Mouse (Mus musculus): Measurements from ENCODE around the gene Tmtc2.

Gene Tmtc2

GRCm38 (mm10) chr10:105416601-105417000 lies 157.7 kb downstream of the Tmtc2 start:
- DNase-seq (ENCODE audit: low spot score in 2 of 2): no peak

- DNase-seq (ENCODE audit: low spot score in 2 of 2): no peak
These were observed 168.3 kb downstream of the Tmtc2 start for GRCm38 (mm10) chr10:105405856-105406527.

GRCm38 (mm10) chr10:105403931-105404330 lies 170.3 kb downstream of the Tmtc2 start:
- no peak for DNase-seq (ENCODE audit: low spot score in 2 of 2)

DNA sequence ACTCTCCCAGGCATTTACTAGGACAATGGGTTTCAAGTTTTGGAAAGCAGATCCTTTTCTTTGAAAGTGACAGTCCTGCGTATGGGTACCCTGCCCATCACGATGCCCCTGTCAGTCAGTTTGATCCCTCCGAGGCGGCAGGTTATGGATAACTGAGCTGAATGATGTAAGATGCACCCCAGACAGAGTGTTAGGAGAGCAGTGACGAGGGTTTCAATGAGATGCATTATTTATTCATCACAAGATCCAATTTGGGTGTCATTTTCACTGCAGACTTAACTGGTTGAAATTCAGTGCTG lies 171.8 kb downstream of the Tmtc2 start:
- no peak for DNase-seq (ENCODE audit: low spot score in 2 of 2)

DNA sequence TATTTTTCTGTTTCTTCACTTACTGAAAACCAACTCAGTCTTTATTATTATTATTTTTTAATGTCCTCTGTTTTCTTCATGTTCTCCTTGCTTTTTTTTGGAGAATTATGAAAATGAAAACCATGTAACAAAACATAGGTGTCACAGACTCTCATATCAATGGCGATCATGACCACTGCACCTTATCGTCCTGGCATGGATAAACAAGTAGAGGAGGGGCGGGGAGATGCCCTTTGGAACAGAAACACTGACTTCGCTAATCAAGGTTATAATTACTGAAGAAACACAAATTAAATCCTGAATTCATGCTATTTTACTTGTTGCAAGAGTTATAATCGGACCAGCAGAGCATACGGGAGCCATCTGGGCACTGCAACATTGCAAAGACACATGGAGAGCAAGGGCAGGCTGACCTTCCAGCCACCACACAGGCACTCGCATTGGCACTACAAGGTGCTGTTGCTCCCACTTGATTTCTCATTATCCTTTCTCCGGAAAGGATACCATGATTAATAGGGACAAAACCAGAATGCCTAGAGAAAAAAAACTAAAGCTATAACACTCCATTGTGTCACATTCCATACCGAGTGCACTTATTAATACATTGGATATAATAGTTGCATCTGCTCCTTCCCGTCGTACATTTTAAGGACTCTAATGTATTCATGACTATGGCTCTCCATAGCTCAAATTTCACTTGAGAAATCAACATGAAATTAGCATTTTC lies 172.3 kb downstream of the Tmtc2 start:
- no peak for DNase-seq (ENCODE audit: low spot score in 2 of 2)

DNA sequence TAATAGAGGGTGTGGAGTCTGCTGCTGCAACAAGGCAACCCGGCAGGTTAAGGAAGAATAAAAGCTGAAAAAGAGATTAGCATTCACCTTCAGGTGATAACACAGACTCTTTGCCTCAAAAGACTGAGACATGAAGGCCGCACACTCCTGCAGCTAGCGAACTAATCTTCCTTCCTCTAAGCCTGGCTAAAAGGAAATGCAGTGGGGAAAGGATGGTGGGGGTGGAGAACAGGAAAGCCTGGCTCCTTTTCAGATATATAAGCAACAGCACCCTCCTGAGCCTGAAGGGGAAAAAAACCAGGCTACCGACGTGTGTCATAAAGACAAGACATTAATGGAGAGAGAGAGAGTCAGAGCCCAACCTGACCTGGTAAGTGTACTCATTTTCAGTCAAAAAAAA lies 174.9 kb downstream of the Tmtc2 start:
- no peak for DNase-seq (ENCODE audit: low spot score in 2 of 2)

DNA sequence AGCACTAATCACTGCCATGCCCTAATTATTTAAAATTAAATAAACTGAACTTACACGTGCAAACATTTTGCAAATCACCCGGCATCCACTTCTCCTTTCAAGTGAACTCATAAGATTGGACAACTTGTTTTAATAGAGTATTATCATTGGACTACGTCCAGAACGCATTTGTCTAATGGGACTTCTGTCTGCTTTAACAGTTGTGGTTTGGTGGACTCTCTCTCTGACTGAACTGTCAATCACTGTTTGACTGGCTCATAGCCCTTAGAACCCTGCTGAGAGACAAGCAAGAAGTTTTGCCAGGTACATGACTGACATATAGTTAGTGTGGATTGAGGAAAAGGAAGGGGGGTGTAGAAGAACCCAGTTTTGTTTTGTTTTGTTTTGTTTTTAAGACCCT lies 190.2 kb downstream of the Tmtc2 start:
- DNase-seq (ENCODE audit: low spot score in 2 of 2): no peak

DNA sequence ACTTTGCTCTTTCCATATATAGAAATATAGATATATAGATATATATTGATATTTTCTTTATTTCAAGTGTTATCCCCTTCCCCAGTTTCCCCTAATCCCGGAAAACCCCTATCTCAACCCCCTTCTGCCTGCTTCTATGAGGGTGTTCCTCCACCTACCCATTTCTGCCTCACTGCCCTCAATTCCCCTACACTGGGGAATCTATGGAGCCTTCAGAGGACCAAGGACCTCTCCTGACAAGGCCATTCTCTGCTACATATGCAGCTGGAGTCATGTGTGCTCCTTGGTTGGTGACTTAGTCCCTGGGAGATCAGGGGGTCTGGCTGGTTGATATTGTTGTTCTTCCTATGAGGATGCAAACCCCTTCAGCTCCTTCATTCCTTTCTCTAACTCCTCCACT lies 192.5 kb downstream of the Tmtc2 start:
- no peak for DNase-seq (ENCODE audit: low spot score in 2 of 2)

DNA sequence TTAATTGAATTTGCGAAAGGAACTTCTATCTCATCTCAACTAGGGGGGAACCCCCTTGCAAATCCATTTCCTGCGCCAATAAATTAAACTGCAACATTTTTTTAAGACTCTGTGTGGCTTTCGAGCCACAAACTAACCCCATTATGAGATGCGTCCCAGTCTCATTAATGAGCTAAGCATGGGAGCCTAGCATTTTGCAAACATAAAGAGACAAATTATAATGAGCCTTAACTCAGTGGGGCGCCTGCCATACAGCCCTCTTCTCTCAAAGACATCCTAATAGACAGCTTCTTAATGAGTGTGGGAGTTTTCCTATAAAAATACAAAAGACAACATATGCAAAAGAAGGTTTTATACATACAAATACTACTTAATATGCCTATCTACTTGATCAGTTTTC lies 193.0 kb downstream of the Tmtc2 start:
- DNase-seq (ENCODE audit: low spot score in 2 of 2): no peak

DNA sequence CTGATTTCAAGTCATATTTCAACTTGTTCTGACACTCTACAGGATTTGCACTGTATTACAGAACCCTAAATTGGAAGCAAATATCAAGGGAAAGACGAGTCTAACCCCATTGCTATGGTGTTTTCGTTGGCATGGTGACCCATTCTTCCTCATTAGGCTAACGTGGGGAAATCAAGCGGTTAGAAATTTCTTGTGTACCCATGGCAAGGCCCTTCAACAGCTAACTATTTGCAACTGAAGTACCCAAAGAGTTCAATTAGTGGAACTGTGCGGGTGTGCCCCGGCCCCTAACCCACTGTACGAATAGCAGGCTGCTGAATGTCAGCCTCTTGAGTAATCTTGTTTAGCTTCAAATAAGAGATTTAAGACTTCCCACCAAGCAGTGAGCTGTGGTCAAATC lies 193.7 kb downstream of the Tmtc2 start:
- DNase-seq (ENCODE audit: low spot score in 2 of 2): no peak

DNA sequence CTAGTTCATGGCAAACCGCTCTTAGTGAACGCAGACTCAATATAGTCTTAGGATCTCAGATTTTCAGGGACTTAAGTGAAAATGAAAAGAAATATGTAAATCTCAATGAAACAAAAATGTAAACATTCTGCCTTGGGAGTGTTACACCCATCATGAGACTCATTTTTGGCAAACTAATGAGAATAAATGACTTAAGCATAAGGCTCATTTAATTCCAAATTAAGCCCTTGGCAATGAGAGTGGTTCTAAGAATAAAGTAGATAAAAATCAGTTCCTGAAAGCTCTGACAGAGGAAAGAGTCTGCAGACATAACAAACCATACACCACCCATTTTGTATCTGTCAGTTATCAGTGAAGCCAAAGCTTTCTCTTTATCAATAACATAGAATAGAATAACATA lies 196.5 kb downstream of the Tmtc2 start:
- no peak for DNase-seq (ENCODE audit: low spot score in 2 of 2)

DNA sequence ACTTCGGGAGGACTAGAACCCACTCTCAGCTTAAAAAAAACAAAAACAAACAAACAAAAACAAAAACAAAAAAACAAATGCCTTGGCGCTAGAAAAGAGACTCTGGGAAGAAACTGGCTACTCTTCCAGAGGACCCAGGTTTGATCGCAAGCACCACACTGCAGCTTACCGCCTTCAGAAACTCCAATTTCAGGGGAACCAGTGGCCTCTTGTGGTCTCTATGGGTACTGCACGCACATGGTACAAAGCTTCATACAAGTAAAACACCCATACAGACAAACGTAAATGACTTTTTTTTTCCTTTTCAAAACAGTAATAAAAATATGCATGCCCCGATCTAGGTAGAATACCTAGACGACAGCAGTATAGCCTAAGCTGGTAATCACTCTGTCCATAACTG lies 201.0 kb downstream of the Tmtc2 start:
- no peak for DNase-seq (ENCODE audit: low spot score in 2 of 2)

GRCm38 (mm10) chr10:105368242-105368641 lies 206.0 kb downstream of the Tmtc2 start:
- no peak for DNase-seq (ENCODE audit: low spot score in 2 of 2)

DNA sequence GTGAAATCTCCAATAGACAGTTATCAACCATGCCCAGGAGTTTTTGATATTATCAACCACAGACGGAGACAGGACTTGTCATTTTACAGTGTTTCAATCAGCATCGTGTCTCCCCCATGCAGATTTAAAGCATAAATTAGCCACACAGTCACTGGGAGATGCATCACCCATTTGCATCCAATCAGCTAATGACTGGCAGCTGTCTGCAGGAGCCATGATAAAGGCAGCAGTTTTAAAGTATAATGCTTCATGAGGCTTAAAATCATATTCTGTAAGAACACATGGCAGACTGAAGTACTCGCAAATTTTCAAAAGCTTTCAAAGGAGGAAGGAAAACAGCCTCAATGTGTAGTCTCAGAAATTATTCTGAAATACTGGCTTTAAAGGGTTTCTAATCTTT lies 209.8 kb downstream of the Tmtc2 start:
- no peak for DNase-seq (ENCODE audit: low spot score in 2 of 2)

GRCm38 (mm10) chr10:105350301-105350700 lies 223.9 kb downstream of the Tmtc2 start:
- no peak for DNase-seq (ENCODE audit: low spot score in 2 of 2)

- no peak for DNase-seq (ENCODE audit: low spot score in 2 of 2)
These were observed 228.3 kb downstream of the Tmtc2 start for GRCm38 (mm10) chr10:105345920-105346319.

DNA sequence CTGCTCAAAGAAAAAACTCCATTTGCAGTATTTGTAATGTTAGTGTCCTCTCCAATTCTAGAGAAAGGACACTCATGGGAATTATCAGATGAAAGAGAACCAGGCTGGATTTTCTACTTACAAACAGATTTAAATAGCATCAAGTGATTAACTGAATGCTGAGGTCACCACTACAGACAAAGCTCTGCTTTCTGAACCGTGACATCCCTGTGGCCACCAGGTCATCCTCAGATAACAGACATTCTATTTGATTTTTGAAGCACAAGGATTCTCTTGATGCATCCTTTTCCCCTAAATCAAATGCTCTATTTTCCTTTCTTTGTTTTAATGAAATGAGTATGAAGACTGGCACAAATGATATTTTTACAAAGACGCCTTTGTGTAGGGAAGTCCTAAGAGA lies 241.4 kb downstream of the Tmtc2 start:
- DNase-seq (ENCODE audit: low spot score in 2 of 2): no peak

- DNase-seq (ENCODE audit: low spot score in 2 of 2): no peak
These were observed 243.9 kb downstream of the Tmtc2 start for GRCm38 (mm10) chr10:105330327-105330726.

DNA sequence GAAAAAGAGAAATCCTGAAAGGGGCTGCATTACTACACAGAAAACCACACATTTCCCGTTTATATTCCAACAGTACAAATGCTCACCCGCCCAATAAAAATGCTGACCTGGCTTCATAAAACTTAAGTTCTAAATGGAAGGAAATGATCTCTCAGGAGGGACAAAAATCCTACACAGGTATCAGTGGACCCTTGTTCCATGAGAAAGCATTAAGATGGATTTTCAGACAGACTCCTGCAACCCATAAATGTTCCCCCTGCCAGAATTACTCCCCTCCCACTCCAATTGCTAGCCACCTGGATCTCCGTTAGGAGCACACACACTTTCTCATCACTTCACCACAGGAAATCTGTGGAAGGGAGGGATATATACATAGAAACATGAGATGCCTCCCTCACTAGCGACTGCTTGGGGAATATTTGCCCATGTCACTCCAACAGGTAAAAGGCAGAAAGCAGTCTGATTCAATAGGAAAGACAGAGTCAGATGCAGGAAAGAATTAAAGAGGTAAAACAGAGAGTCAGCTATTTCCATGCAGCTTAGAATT lies 250.5 kb downstream of the Tmtc2 start:
- no peak for DNase-seq (ENCODE audit: low spot score in 2 of 2)

- DNase-seq (ENCODE audit: low spot score in 2 of 2): no peak
These were observed 254.8 kb downstream of the Tmtc2 start for GRCm38 (mm10) chr10:105319299-105320057.

- DNase-seq (ENCODE audit: low spot score in 2 of 2): no peak
These were observed 255.4 kb downstream of the Tmtc2 start for GRCm38 (mm10) chr10:105318869-105319268.

GRCm38 (mm10) chr10:105312986-105313385 lies 261.3 kb downstream of the Tmtc2 start:
- DNase-seq (ENCODE audit: low spot score in 2 of 2): no peak

GRCm38 (mm10) chr10:105297560-105297959 lies 276.7 kb downstream of the Tmtc2 start:
- DNase-seq (ENCODE audit: low spot score in 2 of 2): no peak
